Mouse (Mus musculus) brain, embryonic 14.5 days (tissue): ENCODE results near the gene Zfp113.

Experiments used
- CTCF ChIP-seq: fragments of 200-500 bp; IDR thresholded peaks from 2 replicates; pipeline ENCODE4 v1.5.1; 2012; ENCODE audit warnings: inconsistent platforms, mild to moderate bottlenecking, moderate library complexity, borderline replicate concordance; ENCODE audit not compliant: insufficient read depth, insufficient read length; ENCODE audit errors: extremely low read depth
- POLR2A ChIP-seq: fragments of 200-500 bp; IDR thresholded peaks from 2 replicates; pipeline ENCODE4 v1.6.1; 2012; ENCODE audit warnings: mild to moderate bottlenecking, inconsistent platforms, borderline replicate concordance; ENCODE audit not compliant: poor library complexity, insufficient read depth, insufficient read length, severe bottlenecking; ENCODE audit errors: extremely low read depth

- TF ChIP-seq POLR2A (no peak), CTCF (no peak)
Measured at GRCm38 (mm10) chr5:138138585-138138984, 17.0 kb downstream of the Zfp113 start.
